10 mouse cellular contexts compared by ENCODE assay signal in genomic region chr1:89121466-89121865, GRCm38 (mm10). TPM values are rescaled to one million over a fixed set of nuclear protein-coding genes. Genes with fewer than 3 reads are reported as not detected.
DNase-seq lines count a peak whose midpoint lies in the region; ATAC-seq lines count a peak whose summit lies in the region.
"Had no signal": no experiment of that assay in that cellular context is flagged by ENCODE, and none has a peak within 500 bp of the region (broad histone marks: within the 10 kb centered on the region; RNA-seq: fewer than 3 reads in every experiment).

No protein-coding gene starts in this region.

- peaks cover 19% of the 10 kb centered on the region for H3K4me1 ChIP-seq in embryonic facial prominence, embryonic 12.5 days
- peaks cover 32% of the 10 kb centered on the region for H3K4me1 ChIP-seq in embryonic facial prominence, embryonic 10.5 days
- peaks cover 35% of the 10 kb centered on the region; the same call in 1 of the 2 replicates for H3K4me1 ChIP-seq in intestine, embryonic 16.5 days (ENCODE audit: control insufficient read depth, insufficient read depth, low read length)
- peaks cover 23% of the 10 kb centered on the region for H3K4me1 ChIP-seq in stomach, embryonic 15.5 days

- H3K36me3 ChIP-seq in embryonic facial prominence, embryonic 12.5 days, result no peaks in the 10 kb centered on the region
- H3K36me3 ChIP-seq in embryonic facial prominence, embryonic 10.5 days (replicated peaks), result no peaks in the 10 kb centered on the region
- no peaks in the 10 kb centered on the region for H3K36me3 ChIP-seq in intestine, embryonic 16.5 days (ENCODE audit: control insufficient read depth, insufficient read depth, low read length)
- H3K36me3 ChIP-seq in stomach, embryonic 15.5 days, result no peaks in the 10 kb centered on the region

- no peak overlapping the region for H3K4me2 ChIP-seq in embryonic facial prominence, embryonic 12.5 days (replicated peaks)
- no peak overlapping the region for H3K4me2 ChIP-seq in intestine, embryonic 16.5 days (ENCODE audit: low read depth, low read length)
- H3K4me2 ChIP-seq in stomach, embryonic 15.5 days, result no peak overlapping the region
- H3K4me2 ChIP-seq: liver, embryonic 11.5 days had no signal

- WGBS in embryonic facial prominence, embryonic 12.5 days, result 60% methylated on average over 8 of the region's 8 CpGs
- 89% methylated on average over 8 of the region's 8 CpGs for WGBS in embryonic facial prominence, embryonic 10.5 days
- WGBS in intestine, embryonic 16.5 days, result 49% methylated on average over 8 of the region's 8 CpGs
- 43% methylated on average over 8 of the region's 8 CpGs for WGBS in stomach, embryonic 15.5 days

- no peak for DNase-seq in embryonic facial prominence, embryonic 10.5 days (ENCODE audit: low spot score)
- DNase-seq in kidney, postnatal 25 days, result peak; percentile 40
- no peak for DNase-seq in kidney, adult 9 months
- no peak for DNase-seq in layer of hippocampus, postnatal 25 days (ENCODE audit: extremely low spot score in 1 of 2, low spot score in 1 of 2)
- DNase-seq: cerebellum, adult 11 months had no signal

- H3K27me3 ChIP-seq in embryonic facial prominence, embryonic 12.5 days, result no peaks in the 10 kb centered on the region
- H3K27me3 ChIP-seq in embryonic facial prominence, embryonic 10.5 days (replicated peaks; ENCODE audit: low read depth, poor library complexity, severe bottlenecking), result no peaks in the 10 kb centered on the region
- H3K27me3 ChIP-seq in intestine, embryonic 16.5 days (replicated peaks; ENCODE audit: control insufficient read depth, insufficient read depth, low read length), result no peaks in the 10 kb centered on the region
- H3K27me3 ChIP-seq in stomach, embryonic 15.5 days (replicated peaks), result no peaks in the 10 kb centered on the region

- no peak overlapping the region for H3K9ac ChIP-seq in embryonic facial prominence, embryonic 12.5 days
- H3K9ac ChIP-seq in intestine, embryonic 16.5 days (ENCODE audit: low read depth, low read length), result no peak overlapping the region
- no peak overlapping the region for H3K9ac ChIP-seq in stomach, embryonic 15.5 days

- no peak for ATAC-seq in embryonic facial prominence, embryonic 12.5 days (ENCODE audit: insufficient number of reproducible peaks, insufficient read depth, low FRiP score, low TSS enrichment)
- no peak for ATAC-seq in intestine, embryonic 16.5 days
- ATAC-seq in stomach, embryonic 15.5 days (ENCODE audit: insufficient read depth, low FRiP score, low read depth), result no peak
- no peak for ATAC-seq in erythroblast, adult 5-6 weeks (replicated peaks; ENCODE audit: low FRiP score, poor library complexity, severe bottlenecking)

- H3K27ac ChIP-seq in embryonic facial prominence, embryonic 12.5 days, result peak overlapping the region; percentile 57
- no peak overlapping the region for H3K27ac ChIP-seq in embryonic facial prominence, embryonic 10.5 days (replicated peaks)
- H3K27ac ChIP-seq in intestine, embryonic 16.5 days (ENCODE audit: low read length), result peak overlapping the region; percentile 33
- H3K27ac ChIP-seq in stomach, embryonic 15.5 days, result peak overlapping the region; percentile 49

- H3K4me3 ChIP-seq in embryonic facial prominence, embryonic 12.5 days, result no peak overlapping the region
- H3K4me3 ChIP-seq in embryonic facial prominence, embryonic 10.5 days, result no peak overlapping the region
- no peak overlapping the region for H3K4me3 ChIP-seq in intestine, embryonic 16.5 days (ENCODE audit: low read length)
- no peak overlapping the region for H3K4me3 ChIP-seq in stomach, embryonic 15.5 days (replicated peaks)

- no peaks in the 10 kb centered on the region for H3K9me3 ChIP-seq in embryonic facial prominence, embryonic 12.5 days
- no peaks in the 10 kb centered on the region for H3K9me3 ChIP-seq in embryonic facial prominence, embryonic 10.5 days
- H3K9me3 ChIP-seq in intestine, embryonic 16.5 days (ENCODE audit: control insufficient read depth, low read length), result no peaks in the 10 kb centered on the region
- no peaks in the 10 kb centered on the region for H3K9me3 ChIP-seq in stomach, embryonic 15.5 days

RNA-seq across cellular contexts. Expression of gene Sh3bp4, which starts 51.3 kb away (rescaled TPM):
- 25.7 and 27.4 TPM in 2 replicates for polyA plus RNA-seq in embryonic facial prominence, embryonic 12.5 days (2016; fragmentation: Nextera tagmentation; extraction: Ambion mirVana)
- polyA plus RNA-seq in embryonic facial prominence, embryonic 10.5 days (2016; fragmentation: Nextera tagmentation; extraction: Ambion mirVana), result 25.1 and 26.5 TPM in 2 replicates
- 13.5 and 14.2 TPM in 2 replicates for polyA plus RNA-seq in intestine, embryonic 16.5 days (2015; fragmentation: Nextera tagmentation; extraction: Ambion mirVana)
- 18.4 and 19.8 TPM in 2 replicates for polyA plus RNA-seq in stomach, embryonic 15.5 days (2015; fragmentation: Nextera tagmentation; extraction: Ambion mirVana)
- total RNA-seq in layer of hippocampus, postnatal 25 days (2021), result 10 to 100 TPM; 28.3 to 29.3 TPM
- total RNA-seq in erythroblast, adult 5-6 weeks (2015; ENCODE audit: low replicate concordance), result 0.21 TPM in 1 of 2 replicates, not detected in the other
- total RNA-seq in erythroblast, adult 5-6 weeks (2017; ENCODE audit: low replicate concordance), result 0.51 TPM in 1 of 2 replicates, not detected in the other

Comparison
In these comparisons a context has a peak if more than half of its experiments do, and no peak if none do; other contexts are left out.
1. DNase-seq: peak in kidney, postnatal 25 days (2 of 2); none in embryonic facial prominence, embryonic 10.5 days (single experiment), kidney, adult 9 months (single experiment) and layer of hippocampus, postnatal 25 days (0 of 2).